Mouse (Mus musculus) ZHBTc4 (cell line): Measurements from ENCODE around the gene Eya3.
"Not testable (repeated sequence)": the region's sequence is repeated elsewhere in the genome, so short reads cannot be mapped to it uniquely, and the experiment has no call there.

ENCODE experiments used
- DNase-seq: peaks from one replicate; pipeline ENCODE4 v3.0.0-alpha.2; 2011; ENCODE audit warnings: low read depth, low spot score

Gene Eya3

GRCm38 (mm10) chr4:132741491-132741890, 102.7 kb downstream of the Eya3 start:
- DNase-seq: no peak

- DNase-seq: no peak
These were observed 105.5 kb downstream of the Eya3 start for GRCm38 (mm10) chr4:132743992-132744911.

GRCm38 (mm10) chr4:132746911-132747517, 108.2 kb downstream of the Eya3 start:
- DNase-seq: no peak

- DNase-seq: peak; percentile 67
These were observed 109.0 kb downstream of the Eya3 start for GRCm38 (mm10) chr4:132747664-132748259.

- DNase-seq: no peak
These were observed 110.0 kb downstream of the Eya3 start for GRCm38 (mm10) chr4:132748778-132749177.

GRCm38 (mm10) chr4:132749258-132749982, 110.6 kb downstream of the Eya3 start:
- DNase-seq: peak; percentile 76

GRCm38 (mm10) chr4:132752992-132753391, 114.2 kb downstream of the Eya3 start:
- no peak for DNase-seq

- peak; percentile 86 for DNase-seq
These were observed 118.2 kb downstream of the Eya3 start, which contains the start of gene Smpdl3b for GRCm38 (mm10) chr4:132756974-132757373. Gene Smpdl3b (minus strand): TSS chr4:132757252.

GRCm38 (mm10) chr4:132757633-132758351, 119.0 kb downstream of the Eya3 start:
- DNase-seq: no peak

GRCm38 (mm10) chr4:132760296-132760695, 121.5 kb downstream of the Eya3 start:
- DNase-seq: no peak

GRCm38 (mm10) chr4:132762602-132763001, 123.8 kb downstream of the Eya3 start:
- no peak for DNase-seq

- DNase-seq: not testable (repeated sequence)
These were observed 124.3 kb downstream of the Eya3 start for GRCm38 (mm10) chr4:132763125-132763524.

GRCm38 (mm10) chr4:132767914-132768876, 129.4 kb downstream of the Eya3 start, which contains the start of gene Rpa2:
Gene Rpa2 (plus strand): TSS chr4:132768332.
- DNase-seq: peak; percentile 100

GRCm38 (mm10) chr4:132771776-132772175, 133.0 kb downstream of the Eya3 start:
- DNase-seq: no peak
